Mouse (Mus musculus) MEL (cell line): ENCODE measurements at regions not wholly inside any gene's neighbourhood (a gene's known extent, or its start where the extent isn't known, plus 50 kb on each side); places are given as distances from the start of the nearest gene placed in this dataset.

ENCODE experiments used
- DNase-seq: peaks from one replicate; pipeline ENCODE4 v3.0.0; 2011; ENCODE audit warnings: low read depth, low spot score
- H3K27ac ChIP-seq: 2 replicates; pipeline ENCODE4 v1.5.1; 2012; ENCODE audit warnings: low read depth, mild to moderate bottlenecking, control low read depth, low read length, moderate library complexity; ENCODE audit not compliant: control insufficient read depth
- H3K27me3 ChIP-seq, 2 experiments: fragments of 150-350 bp in 1 of 2; sonication (generic) in 1 of 2; 2 replicates each; pipeline ENCODE4 v1.6.1; 2012; ENCODE audit warnings: low read length in 2 of 2, mild to moderate bottlenecking in 2 of 2, improper control_type of control experiment in 1 of 2, moderate library complexity in 1 of 2; ENCODE audit not compliant: insufficient read depth in 2 of 2, control insufficient read depth in 1 of 2
- H3K36me3 ChIP-seq, 2 experiments: 2 replicates each; pipeline ENCODE4 v1.6.1; 2012 to 2014; ENCODE audit warnings: low read length in 2 of 2, improper control_type of control experiment in 1 of 2, inconsistent platforms in 1 of 2, mild to moderate bottlenecking in 1 of 2; ENCODE audit not compliant: insufficient read depth in 2 of 2, control insufficient read depth in 1 of 2
- H3K4me1 ChIP-seq, 2 experiments: fragments of 150-350 bp in 1 of 2; sonication (generic) in 1 of 2; 2 replicates each; pipeline ENCODE4 v1.6.1; 2012; ENCODE audit warnings: low read length in 2 of 2, improper control_type of control experiment in 1 of 2, mild to moderate bottlenecking in 1 of 2; ENCODE audit not compliant: insufficient read depth in 2 of 2, control insufficient read depth in 1 of 2
- H3K4me3 ChIP-seq, 2 experiments: fragments of 150-350 bp in 1 of 2; sonication (generic) in 1 of 2; 2 replicates each; pipeline ENCODE4 v1.5.1; 2012; ENCODE audit warnings: low read depth in 2 of 2, low read length in 2 of 2, mild to moderate bottlenecking in 2 of 2, moderate library complexity in 2 of 2, control low read depth in 1 of 2, improper control_type of control experiment in 1 of 2; ENCODE audit not compliant: control insufficient read depth in 1 of 2, insufficient read depth in 1 of 2
- H3K79me2 ChIP-seq: 2 replicates; pipeline ENCODE4 v1.6.1; 2012; ENCODE audit warnings: mild to moderate bottlenecking, low read length, moderate library complexity; ENCODE audit not compliant: control insufficient read depth, poor library complexity, insufficient read depth
- H3K9ac ChIP-seq: 2 replicates; pipeline ENCODE4 v1.6.1; 2012; ENCODE audit warnings: low read depth, mild to moderate bottlenecking, control low read depth, low read length, moderate library complexity; ENCODE audit not compliant: control insufficient read depth, poor library complexity, severe bottlenecking
- H3K9me3 ChIP-seq: fragments of 150-350 bp; sonication (generic); replicated peaks from 2 replicates; pipeline ENCODE4 v1.6.1; 2012; ENCODE audit warnings: mild to moderate bottlenecking, low read length, improper control_type of control experiment, moderate library complexity; ENCODE audit not compliant: insufficient read depth
- CHD1 ChIP-seq: IDR thresholded peaks from 2 replicates; pipeline ENCODE4 v1.6.1; 2012; ENCODE audit warnings: low read depth, mild to moderate bottlenecking, inconsistent platforms, low read length, improper control_type of control experiment
- CHD2 ChIP-seq: IDR thresholded peaks from 2 replicates; pipeline ENCODE4 v1.6.1; 2011; ENCODE audit warnings: low read length, improper control_type of control experiment
- CTCF ChIP-seq, 3 experiments: IDR thresholded peaks in 2 of 3; conservative IDR thresholded peaks in 1 of 3; 2 replicates each; pipeline ENCODE4 v1.5.1; 2011 to 2012; ENCODE audit warnings: low read length in 3 of 3, low read depth in 2 of 3, mild to moderate bottlenecking in 2 of 3, improper control_type of control experiment in 1 of 3, inconsistent platforms in 1 of 3, mixed read lengths in 1 of 3, moderate library complexity in 1 of 3; ENCODE audit not compliant: control insufficient read depth in 1 of 3, insufficient read depth in 1 of 3, poor library complexity in 1 of 3, severe bottlenecking in 1 of 3
- E2F4 ChIP-seq: IDR thresholded peaks from 2 replicates; pipeline ENCODE4 v1.6.1; 2011; ENCODE audit warnings: low read depth, low read length, improper control_type of control experiment, borderline replicate concordance
- ELF1 ChIP-seq: IDR thresholded peaks from 2 replicates; pipeline ENCODE4 v1.6.1; 2014; ENCODE audit warnings: low read depth, mild to moderate bottlenecking, inconsistent platforms, low read length, improper control_type of control experiment, moderate library complexity
- EP300 ChIP-seq, 2 experiments: IDR thresholded peaks; 2 replicates each; pipeline ENCODE4 v1.6.1; 2011; ENCODE audit warnings: improper control_type of control experiment in 2 of 2, low read length in 2 of 2, low read depth in 1 of 2, mild to moderate bottlenecking in 1 of 2
- ETS1 ChIP-seq: IDR thresholded peaks from 2 replicates; pipeline ENCODE4 v1.6.1; 2012; ENCODE audit warnings: low read depth, mild to moderate bottlenecking, inconsistent platforms, low read length, improper control_type of control experiment, moderate library complexity
- GABPA ChIP-seq: IDR thresholded peaks from 2 replicates; pipeline ENCODE4 v1.6.1; 2012; ENCODE audit warnings: low read depth, mild to moderate bottlenecking, inconsistent platforms, low read length, improper control_type of control experiment, moderate library complexity
- GATA1 ChIP-seq: IDR thresholded peaks from 2 replicates; pipeline ENCODE4 v1.6.1; 2011; ENCODE audit warnings: low read depth, low read length, improper control_type of control experiment
- HCFC1 ChIP-seq: IDR thresholded peaks from 2 replicates; pipeline ENCODE4 v1.6.1; 2012; ENCODE audit warnings: low read depth, mild to moderate bottlenecking, inconsistent platforms, low read length, improper control_type of control experiment, moderate library complexity
- JUND ChIP-seq: IDR thresholded peaks from 2 replicates; pipeline ENCODE4 v1.6.1; 2011; ENCODE audit warnings: low read depth, mild to moderate bottlenecking, improper control_type of control experiment, low read length
- MAFK ChIP-seq: IDR thresholded peaks from 2 replicates; pipeline ENCODE4 v1.6.1; 2011; ENCODE audit warnings: low read depth, mild to moderate bottlenecking, low read length, improper control_type of control experiment, borderline replicate concordance
- MAZ ChIP-seq: IDR thresholded peaks from 2 replicates; pipeline ENCODE4 v1.6.1; 2012; ENCODE audit warnings: low read depth, mild to moderate bottlenecking, inconsistent platforms, low read length, improper control_type of control experiment
- MEF2A ChIP-seq: IDR thresholded peaks from 2 replicates; pipeline ENCODE4 v1.6.1; 2014; ENCODE audit warnings: low read depth, mild to moderate bottlenecking, inconsistent platforms, low read length, improper control_type of control experiment; ENCODE audit not compliant: poor library complexity, insufficient replicate concordance, severe bottlenecking; ENCODE audit errors: extremely low read depth
- MXI1 ChIP-seq: IDR thresholded peaks from 2 replicates; pipeline ENCODE4 v1.6.1; 2011; ENCODE audit warnings: mild to moderate bottlenecking, low read depth, low read length, improper control_type of control experiment
- MYB ChIP-seq: IDR thresholded peaks from 2 replicates; pipeline ENCODE4 v1.6.1; 2011; ENCODE audit warnings: mild to moderate bottlenecking, low read depth, low read length, improper control_type of control experiment
- MYC ChIP-seq: IDR thresholded peaks from 2 replicates; pipeline ENCODE4 v1.6.1; 2011; ENCODE audit warnings: low read depth, mild to moderate bottlenecking, low read length, improper control_type of control experiment, moderate library complexity
- NELFE ChIP-seq: IDR thresholded peaks from 2 replicates; pipeline ENCODE4 v1.6.1; 2011; ENCODE audit warnings: low read depth, low read length, improper control_type of control experiment
- NRF1 ChIP-seq: IDR thresholded peaks from 2 replicates; pipeline ENCODE4 v1.6.1; 2014; ENCODE audit warnings: low read depth, mild to moderate bottlenecking, inconsistent platforms, low read length, improper control_type of control experiment, moderate library complexity; ENCODE audit not compliant: poor library complexity, insufficient read depth, severe bottlenecking
- POLR2A ChIP-seq, 2 experiments: IDR thresholded peaks; 2 replicates each; pipeline ENCODE4 v1.6.1; 2011 to 2012; ENCODE audit warnings: low read length in 2 of 2, mild to moderate bottlenecking in 2 of 2, control low read depth in 1 of 2, improper control_type of control experiment in 1 of 2, low read depth in 1 of 2, moderate library complexity in 1 of 2; ENCODE audit not compliant: control insufficient read depth in 1 of 2, insufficient read depth in 1 of 2, poor library complexity in 1 of 2
- RAD21 ChIP-seq: IDR thresholded peaks from 2 replicates; pipeline ENCODE4 v1.6.1; 2011; ENCODE audit warnings: mild to moderate bottlenecking, low read depth, low read length, improper control_type of control experiment
- RCOR1 ChIP-seq: IDR thresholded peaks from 2 replicates; pipeline ENCODE4 v1.6.1; 2012; ENCODE audit warnings: low read depth, mild to moderate bottlenecking, inconsistent platforms, low read length, improper control_type of control experiment
- SIN3A ChIP-seq: IDR thresholded peaks from 2 replicates; pipeline ENCODE4 v1.6.1; 2012; ENCODE audit warnings: low read length, improper control_type of control experiment, inconsistent platforms
- SMC3 ChIP-seq: IDR thresholded peaks from 2 replicates; pipeline ENCODE4 v1.6.1; 2011; ENCODE audit warnings: low read depth, low read length, improper control_type of control experiment
- TAL1 ChIP-seq: IDR thresholded peaks from 2 replicates; pipeline ENCODE4 v1.6.1; 2012; ENCODE audit warnings: mild to moderate bottlenecking, inconsistent platforms, low read length, moderate library complexity, mixed read lengths
- TBP ChIP-seq: IDR thresholded peaks from 2 replicates; pipeline ENCODE4 v1.8.0; 2011; ENCODE audit warnings: low read depth, low read length, improper control_type of control experiment
- TCF12 ChIP-seq: IDR thresholded peaks from 2 replicates; pipeline ENCODE4 v1.6.1; 2014; ENCODE audit warnings: low read depth, mild to moderate bottlenecking, inconsistent platforms, low read length, improper control_type of control experiment, moderate library complexity
- UBTF ChIP-seq: IDR thresholded peaks from 2 replicates; pipeline ENCODE4 v1.6.1; 2012; ENCODE audit warnings: low read depth, mild to moderate bottlenecking, inconsistent platforms, low read length, improper control_type of control experiment, moderate library complexity, borderline replicate concordance; ENCODE audit not compliant: insufficient read depth
- USF1 ChIP-seq: IDR thresholded peaks from 2 replicates; pipeline ENCODE4 v1.6.1; 2014; ENCODE audit warnings: low read depth, mild to moderate bottlenecking, inconsistent platforms, low read length, improper control_type of control experiment, moderate library complexity
- USF2 ChIP-seq, 2 experiments: IDR thresholded peaks; 2 replicates each; pipeline ENCODE4 v1.6.1; 2011 to 2012; ENCODE audit warnings: improper control_type of control experiment in 2 of 2, low read length in 2 of 2, borderline replicate concordance in 1 of 2, inconsistent platforms in 1 of 2, low read depth in 1 of 2, mild to moderate bottlenecking in 1 of 2; ENCODE audit not compliant: insufficient read depth in 1 of 2
- ZC3H11A ChIP-seq: IDR thresholded peaks from 2 replicates; pipeline ENCODE4 v1.6.1; 2012; ENCODE audit warnings: low read depth, mild to moderate bottlenecking, inconsistent platforms, low read length, improper control_type of control experiment
- ZKSCAN1 ChIP-seq: IDR thresholded peaks from 2 replicates; pipeline ENCODE4 v1.6.1; 2012; ENCODE audit warnings: low read depth, mild to moderate bottlenecking, inconsistent platforms, low read length, improper control_type of control experiment, moderate library complexity
- ZNF384 ChIP-seq: IDR thresholded peaks from 2 replicates; pipeline ENCODE4 v1.6.1; 2012; ENCODE audit warnings: low read depth, mild to moderate bottlenecking, inconsistent platforms, low read length, improper control_type of control experiment

- TF ChIP-seq UBTF, result no peak
- no peak for TF ChIP-seq JUND
- TF ChIP-seq USF1, result peak; percentile 42; the same call in 1 of the 2 replicates
- peak; percentile 5; the same call in 1 of the 2 replicates for TF ChIP-seq HCFC1
- TF ChIP-seq CHD1, result 0 out of 2 replicates have a peak, but pooled peaks have one; percentile 20
- TF ChIP-seq RCOR1, result no peak
- TF ChIP-seq SIN3A, result peak; percentile 96
- TF ChIP-seq RAD21, result no peak
- TF ChIP-seq EP300 (IDR thresholded peaks at IDR 0.05; ENCODE audit: low read depth in 1 of 2, low read length in 2 of 2), result peak in 1 of 2 experiments; percentile 55; a peak in 2 of 4 replicates
- TF ChIP-seq ZNF384, result 0 out of 2 replicates have a peak, but pooled peaks have one; percentile 40
- TF ChIP-seq CTCF (IDR thresholded peaks at IDR 0.05 in 2 of 3, conservative IDR thresholded peaks at IDR 0.05 in 1 of 3; ENCODE audit: control insufficient read depth in 1 of 3, insufficient read depth in 1 of 3, low read depth in 2 of 3, low read length in 3 of 3, poor library complexity in 1 of 3, severe bottlenecking in 1 of 3), result no peak
- TF ChIP-seq SMC3, result no peak
- TF ChIP-seq CHD2, result no peak
- peak; percentile 41; the same call in 1 of the 2 replicates for TF ChIP-seq TCF12
- TF ChIP-seq, all 39 proteins: peak for 19
Observed at GRCm38 (mm10) chr13:89384598-89385145, 154.9 kb upstream of the Hapln1 start (continued).

- Histone ChIP-seq H3K36me3 (peaks cover 0 to 28% of the 10 kb centered on the region in 2 experiments; a peak in 2 of 4 replicates), H3K9me3 (no peaks in the 10 kb centered on the region), H3K9ac (no peak overlapping the region), H3K4me3 (no peak overlapping the region), H3K79me2 (peaks cover 3% of the 10 kb centered on the region), H3K4me1 (peaks cover 11 to 18% of the 10 kb centered on the region in 2 experiments), H3K27me3 (no peaks in the 10 kb centered on the region), H3K27ac (no peak overlapping the region)
- peak; percentile 58 for DNase-seq
- no peak for TF ChIP-seq MYB
- no peak for TF ChIP-seq RAD21
- peak; percentile 27 to 68; a peak in 3 of 4 replicates for TF ChIP-seq EP300 (IDR thresholded peaks at IDR 0.05; ENCODE audit: low read depth in 1 of 2, low read length in 2 of 2)
- no peak for TF ChIP-seq USF2 (IDR thresholded peaks at IDR 0.05; ENCODE audit: borderline replicate concordance in 1 of 2, insufficient read depth in 1 of 2, low read depth in 1 of 2, low read length in 2 of 2)
- no peak for TF ChIP-seq MAZ
- no peak for TF ChIP-seq MXI1
- no peak for TF ChIP-seq MYC
- no peak for TF ChIP-seq ZC3H11A
- no peak for TF ChIP-seq MEF2A
- TF ChIP-seq MAFK, result no peak
- TF ChIP-seq E2F4, result no peak
- TF ChIP-seq ETS1, result peak; percentile 92
- TF ChIP-seq TBP, result no peak
- TF ChIP-seq POLR2A (IDR thresholded peaks at IDR 0.05; ENCODE audit: control insufficient read depth in 1 of 2, insufficient read depth in 1 of 2, low read depth in 1 of 2, low read length in 2 of 2, poor library complexity in 1 of 2), result no peak
- TF ChIP-seq SIN3A, result no peak
- TF ChIP-seq JUND, result no peak
- peak; percentile 62; the same call in 1 of the 2 replicates for TF ChIP-seq ELF1
- no peak for TF ChIP-seq HCFC1
- no peak for TF ChIP-seq NELFE
- TF ChIP-seq GATA1, result peak; percentile 70
- no peak for TF ChIP-seq ZKSCAN1
- no peak for TF ChIP-seq TAL1
- no peak for TF ChIP-seq ZNF384
- no peak for TF ChIP-seq TCF12
- no peak for TF ChIP-seq NRF1
- no peak for TF ChIP-seq UBTF
- no peak for TF ChIP-seq GABPA
- TF ChIP-seq RCOR1, result no peak
Observed at GRCm38 (mm10) chr13:89387416-89387815, 152.2 kb upstream of the Hapln1 start.
